Mouse (Mus musculus): ENCODE results near the gene Ptchd3.

Ptchd3 gene

GRCm38 (mm10) chr11:121829947-121830346 is at the start of gene Ptchd3:
Ptchd3 (plus strand) TSS chr11:121830247.
- DNase-seq (ENCODE audit: low read depth), result no peak

- no peak for DNase-seq (ENCODE audit: low read depth)
Measured at GRCm38 (mm10) chr11:121781831-121782230, 48.2 kb upstream of the Ptchd3 start.

GRCm38 (mm10) chr11:121787456-121787855 is 42.6 kb upstream of the Ptchd3 start:
- no peak for DNase-seq (ENCODE audit: low read depth)

- no peak for DNase-seq (ENCODE audit: low read depth)
Measured at GRCm38 (mm10) chr11:121789566-121789965, 40.5 kb upstream of the Ptchd3 start.

- DNase-seq (ENCODE audit: low read depth), result no peak
Measured at GRCm38 (mm10) chr11:121790671-121791094, 39.4 kb upstream of the Ptchd3 start.

GRCm38 (mm10) chr11:121791446-121791845 is 38.6 kb upstream of the Ptchd3 start:
- no peak for DNase-seq (ENCODE audit: low read depth)

- DNase-seq (ENCODE audit: low read depth), result no peak
Measured at GRCm38 (mm10) chr11:121791991-121792390, 38.1 kb upstream of the Ptchd3 start.

GRCm38 (mm10) chr11:121793530-121793929 is 36.5 kb upstream of the Ptchd3 start:
- DNase-seq (ENCODE audit: low read depth), result no peak

- DNase-seq (ENCODE audit: low read depth), result no peak
Measured at GRCm38 (mm10) chr11:121794186-121794585, 35.9 kb upstream of the Ptchd3 start.

GRCm38 (mm10) chr11:121794591-121795199 is 35.4 kb upstream of the Ptchd3 start:
- no peak for DNase-seq (ENCODE audit: low read depth)

- no peak for DNase-seq (ENCODE audit: low read depth)
Measured at GRCm38 (mm10) chr11:121795978-121796377, 34.1 kb upstream of the Ptchd3 start.

- DNase-seq (ENCODE audit: low read depth), result no peak
Measured at GRCm38 (mm10) chr11:121798591-121798990, 31.5 kb upstream of the Ptchd3 start.

- DNase-seq (ENCODE audit: low read depth), result no peak
Measured at GRCm38 (mm10) chr11:121799746-121800299, 30.2 kb upstream of the Ptchd3 start.

GRCm38 (mm10) chr11:121802743-121803142 is 27.3 kb upstream of the Ptchd3 start:
- DNase-seq (ENCODE audit: low read depth), result no peak

GRCm38 (mm10) chr11:121804258-121805027 is 25.6 kb upstream of the Ptchd3 start:
- DNase-seq (ENCODE audit: low read depth), result peak; percentile 19

GRCm38 (mm10) chr11:121808204-121808852 is 21.7 kb upstream of the Ptchd3 start:
- DNase-seq (ENCODE audit: low read depth), result peak; percentile 78

- DNase-seq (ENCODE audit: low read depth), result no peak
Measured at GRCm38 (mm10) chr11:121808866-121809265, 21.2 kb upstream of the Ptchd3 start.

GRCm38 (mm10) chr11:121845923-121846322 is 15.9 kb downstream of the Ptchd3 start:
- DNase-seq (ENCODE audit: low read depth), result no peak

GRCm38 (mm10) chr11:121847790-121848299 is 17.8 kb downstream of the Ptchd3 start:
- DNase-seq (ENCODE audit: low read depth), result peak; percentile 42
